Mouse (Mus musculus) embryonic facial prominence, embryonic 11.5 days (tissue): ENCODE data around the gene Gm34653. TPM values are rescaled to one million over a fixed set of nuclear protein-coding genes. Genes with fewer than 3 reads are reported as not detected.
"Not testable (repeated sequence)": the region's sequence is repeated elsewhere in the genome, so short reads cannot be mapped to it uniquely, and the experiment has no call there.

Source experiments
- ATAC-seq: fragments of 200-750 bp; cut with Nextera tagmentation; replicated peaks from 2 replicates; pipeline ENCODE4 v1.8.0; 2017; ENCODE audit warnings: low read depth; ENCODE audit not compliant: insufficient number of reproducible peaks, low FRiP score, low TSS enrichment
- DNase-seq: peaks from one replicate; pipeline ENCODE4 v3.0.0-alpha.2; 2015; ENCODE audit warnings: low spot score
- H3K27ac ChIP-seq: fragments of 300-500 bp; sonication (generic); replicated peaks from 2 replicates; pipeline ENCODE4 v1.5.1; 2014; ENCODE audit warnings: mild to moderate bottlenecking, low read depth, low read length, control low read depth
- H3K27me3 ChIP-seq: fragments of 300-500 bp; sonication (generic); 2 replicates; pipeline ENCODE4 v1.6.1; 2014; ENCODE audit warnings: mild to moderate bottlenecking, low read length, moderate library complexity, mixed read lengths; ENCODE audit not compliant: control insufficient read depth, insufficient read depth
- H3K36me3 ChIP-seq: fragments of 300-500 bp; sonication (generic); replicated peaks from 2 replicates; pipeline ENCODE4 v1.6.1; 2014; ENCODE audit warnings: low read depth, mild to moderate bottlenecking, low read length, moderate library complexity, mixed read lengths; ENCODE audit not compliant: control insufficient read depth, insufficient read depth
- H3K4me1 ChIP-seq: fragments of 300-500 bp; sonication (generic); 2 replicates; pipeline ENCODE4 v1.6.1; 2014; ENCODE audit warnings: low read length, mixed read lengths; ENCODE audit not compliant: control insufficient read depth, insufficient read depth
- H3K4me2 ChIP-seq: fragments of 300-500 bp; sonication (generic); 2 replicates; pipeline ENCODE4 v1.6.1; 2014; ENCODE audit warnings: low read depth, mild to moderate bottlenecking, control low read depth, low read length, moderate library complexity
- H3K4me3 ChIP-seq: fragments of 300-500 bp; sonication (generic); 2 replicates; pipeline ENCODE4 v1.5.1; 2014; ENCODE audit warnings: low read depth, low read length, control low read depth
- H3K9ac ChIP-seq: fragments of 300-500 bp; sonication (generic); replicated peaks from 2 replicates; pipeline ENCODE4 v1.6.1; 2014; ENCODE audit warnings: mild to moderate bottlenecking, control low read depth, low read length
- H3K9me3 ChIP-seq: fragments of 300-500 bp; sonication (generic); replicated peaks from 2 replicates; pipeline ENCODE4 v1.6.1; 2016; ENCODE audit warnings: mild to moderate bottlenecking, low read length, inconsistent platforms, mixed read lengths; ENCODE audit not compliant: control insufficient read depth
- WGBS: fragments of 180-500 bp; shearing (Covaris S2); extraction: QIAGEN DNeasy Blood & Tissue Kit; methylation state at CpG from one replicate; pipeline ENCODE4 v1.1.7; 2014; 5-methylcytosine and 5-hydroxymethylcytosine counted together
- polyA plus RNA-seq: library from polyadenylated mRNA; unstranded; fragments of >200 nt; fragmentation: Nextera tagmentation; extraction: Ambion mirVana; gene quantifications from 2 replicates; pipeline ENCODE4 v1.2.1, GENCODE M21; 2014

Gm34653 gene
- polyA plus RNA-seq = 0.33 TPM in 1 of 2 replicates, not detected in the other

GRCm38 (mm10) chr2:34832766-34833457 is at the start of gene Gm34653:
TSS of gene Gm34653 (plus strand) at chr2:34833007.
- H3K27ac ChIP-seq, H3K4me2 ChIP-seq, H3K9me3 ChIP-seq, H3K36me3 ChIP-seq, H3K9ac ChIP-seq, DNase-seq, H3K4me1 ChIP-seq, H3K27me3 ChIP-seq, H3K4me3 ChIP-seq, ATAC-seq: not testable (repeated sequence)
- WGBS = 76% methylated on average over 11 of the region's 11 CpGs

- H3K9ac ChIP-seq = no peak overlapping the region
- no peaks in the 10 kb centered on the region for H3K4me1 ChIP-seq
- ATAC-seq = no peak
- DNase-seq = no peak
- WGBS = 90% methylated on average over 14 of the region's 14 CpGs
- H3K9me3 ChIP-seq = no peaks in the 10 kb centered on the region
- H3K36me3 ChIP-seq = no peaks in the 10 kb centered on the region; the same call in none of the 2 replicates
- no peak overlapping the region for H3K4me2 ChIP-seq
- no peak overlapping the region for H3K4me3 ChIP-seq
- 0 out of 2 replicates have a peak overlapping the region, but pooled peaks have one; percentile 32 for H3K27ac ChIP-seq
- no peaks in the 10 kb centered on the region for H3K27me3 ChIP-seq
Measured at GRCm38 (mm10) chr2:34783064-34784020, 49.5 kb upstream of the Gm34653 start.

GRCm38 (mm10) chr2:34784085-34784484 is 48.7 kb upstream of the Gm34653 start:
- 83% methylated on average over 2 of the region's 2 CpGs for WGBS
- DNase-seq (peak; percentile 30), ATAC-seq (no peak)
- H3K27ac ChIP-seq = no peak overlapping the region
- no peaks in the 10 kb centered on the region for H3K27me3 ChIP-seq
- H3K4me2 ChIP-seq = no peak overlapping the region
- no peak overlapping the region for H3K4me3 ChIP-seq
- H3K9me3 ChIP-seq = no peaks in the 10 kb centered on the region
- no peaks in the 10 kb centered on the region; the same call in none of the 2 replicates for H3K36me3 ChIP-seq
- no peaks in the 10 kb centered on the region for H3K4me1 ChIP-seq
- H3K9ac ChIP-seq = no peak overlapping the region

- no peak for ATAC-seq
- H3K4me3 ChIP-seq = no peak overlapping the region
- 87% methylated on average over 8 of the region's 8 CpGs for WGBS
- no peaks in the 10 kb centered on the region for H3K4me1 ChIP-seq
- H3K27me3 ChIP-seq = no peaks in the 10 kb centered on the region
- no peak overlapping the region for H3K4me2 ChIP-seq
- no peaks in the 10 kb centered on the region for H3K9me3 ChIP-seq
- H3K27ac ChIP-seq = no peak overlapping the region
- H3K9ac ChIP-seq = no peak overlapping the region
- no peaks in the 10 kb centered on the region; the same call in 1 of the 2 replicates for H3K36me3 ChIP-seq
- no peak for DNase-seq
Measured at GRCm38 (mm10) chr2:34790282-34790681, 42.5 kb upstream of the Gm34653 start.

- not testable (repeated sequence) for DNase-seq, H3K4me1 ChIP-seq, H3K4me3 ChIP-seq, H3K36me3 ChIP-seq, H3K27ac ChIP-seq, H3K4me2 ChIP-seq, H3K9me3 ChIP-seq, H3K27me3 ChIP-seq, ATAC-seq, H3K9ac ChIP-seq
- WGBS = 87% methylated on average over 2 of the region's 2 CpGs
Measured at GRCm38 (mm10) chr2:34792543-34792942, 40.3 kb upstream of the Gm34653 start.

- Histone ChIP-seq H3K9me3 (no peaks in the 10 kb centered on the region), H3K36me3 (no peaks in the 10 kb centered on the region; the same call in 1 of the 2 replicates), H3K27ac (no peak overlapping the region), H3K4me3 (no peak overlapping the region), H3K27me3 (no peaks in the 10 kb centered on the region), H3K4me1 (no peaks in the 10 kb centered on the region), H3K4me2 (no peak overlapping the region), H3K9ac (no peak overlapping the region)
- no peak for ATAC-seq
- DNase-seq = no peak
- 92% methylated on average over 2 of the region's 2 CpGs for WGBS
Measured at GRCm38 (mm10) chr2:34794511-34794910, 38.3 kb upstream of the Gm34653 start.

- Histone ChIP-seq H3K4me2 (no peak overlapping the region), H3K9ac (no peak overlapping the region), H3K4me1 (no peaks in the 10 kb centered on the region), H3K27ac (no peak overlapping the region), H3K27me3 (no peaks in the 10 kb centered on the region), H3K4me3 (no peak overlapping the region), H3K36me3 (no peaks in the 10 kb centered on the region; the same call in 1 of the 2 replicates), H3K9me3 (no peaks in the 10 kb centered on the region)
- ATAC-seq (no peak), DNase-seq (no peak)
- 89% methylated on average over 7 of the region's 7 CpGs for WGBS
Measured at GRCm38 (mm10) chr2:34795426-34795825, 37.4 kb upstream of the Gm34653 start.
